In the genomic region with DNA sequence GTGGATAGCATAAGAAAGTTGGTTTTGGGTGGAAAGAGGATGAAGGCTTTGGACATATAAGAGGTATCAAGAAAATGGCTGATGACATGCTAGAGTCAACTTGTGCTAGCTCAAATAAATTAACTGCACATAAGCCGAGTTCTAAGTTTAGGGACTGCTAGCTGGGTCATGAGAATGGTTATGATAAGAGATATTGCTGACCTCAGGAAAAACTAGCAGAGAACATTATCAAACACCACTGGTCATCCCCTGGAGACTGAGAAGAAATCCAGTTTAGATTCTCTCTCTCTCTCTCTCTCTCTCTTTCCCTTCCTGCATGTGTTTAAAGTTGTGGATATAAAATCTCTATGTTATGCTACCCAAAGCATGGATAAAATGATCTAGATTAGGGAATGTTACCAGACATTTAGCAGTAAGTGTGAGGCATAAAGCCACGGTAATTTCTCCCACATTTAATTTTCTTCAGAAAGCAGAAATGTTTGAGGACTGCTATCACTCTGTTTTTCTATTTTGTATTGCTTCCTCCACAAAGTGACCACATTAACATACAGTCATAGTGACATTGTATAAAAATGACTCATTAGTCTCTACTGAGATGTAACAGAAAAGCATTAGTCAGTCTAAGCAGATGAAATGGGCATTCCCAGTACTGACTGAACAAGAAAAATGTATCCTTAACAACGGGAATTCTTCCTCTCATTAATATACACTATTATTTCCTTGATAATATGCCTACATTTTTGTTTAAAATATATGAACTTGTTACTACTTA, we compare ENCODE assay signal across 21 mouse cellular contexts.
DNase-seq lines count a peak whose midpoint lies in the region; TF ChIP-seq lines count a peak whose summit lies in the region.
"Had no signal": no experiment of that assay in that cellular context is flagged by ENCODE, and none has a peak within 500 bp of the region (broad histone marks: within the 10 kb centered on the region; RNA-seq: fewer than 3 reads in every experiment).

No protein-coding gene starts in this region.

- no peak for TF ChIP-seq POLR2A in CH12.LX (IDR thresholded peaks at IDR 0.05; ENCODE audit: low read depth, low read length)

- TF ChIP-seq EP300 in CH12.LX (IDR thresholded peaks at IDR 0.05; ENCODE audit: low read length), result peak; percentile 67

- H3K4me3 ChIP-seq in CH12.LX (replicated peaks in 1 of 3; ENCODE audit: low read depth in 2 of 3, low read length in 2 of 3, poor library complexity in 1 of 3), result no peak overlapping the region

- no peak for TF ChIP-seq CTCF in CH12.LX (conservative IDR thresholded peaks at IDR 0.05 in 1 of 2, IDR thresholded peaks at IDR 0.05 in 1 of 2; ENCODE audit: low read depth in 2 of 2, low read length in 2 of 2)

- H3K9ac ChIP-seq in CH12.LX (ENCODE audit: insufficient read depth, low read depth), result no peak overlapping the region

- no peak for TF ChIP-seq RAD21 in CH12.LX (IDR thresholded peaks at IDR 0.05; ENCODE audit: low read depth, low read length)

- no peaks in the 10 kb centered on the region for H3K79me2 ChIP-seq in CH12.LX (replicated peaks; ENCODE audit: control insufficient read depth, extremely low read depth, insufficient read depth, poor library complexity, severe bottlenecking)

- H3K4me2 ChIP-seq in CH12.LX (ENCODE audit: insufficient read depth, low read depth, poor library complexity, severe bottlenecking), result no peak overlapping the region

- H3K4me1 ChIP-seq in CH12.LX (ENCODE audit: control insufficient read depth in 1 of 2, insufficient read depth in 2 of 2), result peaks cover 2 to 7% of the 10 kb centered on the region in 2 experiments; a peak in 2 of 4 replicates

- no peaks in the 10 kb centered on the region for H3K27me3 ChIP-seq in CH12.LX (replicated peaks)
- H3K27me3 ChIP-seq: Patski had no signal

- dilution Hi-C loops in CH12.LX (cut with MboI; ENCODE audit: extremely low pct_ligation_motif_present, extremely low pct_unique_long_range_greater_than_20kb, low sequenced_read_pairs), result no loop called here

- H3K36me3 ChIP-seq in CH12.LX (replicated peaks in 1 of 2; ENCODE audit: control insufficient read depth in 1 of 2, insufficient read depth in 1 of 2, low read length in 1 of 2), result no peaks in the 10 kb centered on the region
- H3K36me3 ChIP-seq: G1E had no signal

- no peaks in the 10 kb centered on the region for H3K9me3 ChIP-seq in CH12.LX (replicated peaks; ENCODE audit: low read length)
- H3K9me3 ChIP-seq: G1E had no signal

- in situ Hi-C loops in CH12.LX (cut with MboI; ENCODE audit: low pct_ligation_motif_present, low pct_unique_long_range_greater_than_20kb, low sequenced_read_pairs), result no loop called here

- DNase-seq in 3T3-L1 (ENCODE audit: low read depth, low spot score) (peak; percentile 40), CH12.LX (ENCODE audit: extremely low read depth) (no peak)
- peak; percentile 56 for DNase-seq in Muller cell, postnatal 12 days (ENCODE audit: inconsistent ontology term)
- DNase-seq in retina, embryonic 14.5 days (ENCODE audit: low spot score), result no peak
- DNase-seq in gastrocnemius, postnatal 10 days, result no peak
- no peak for DNase-seq in left cerebral cortex, adult 18-20 months (ENCODE audit: low spot score in 2 of 2)
- DNase-seq: adrenal gland, adult 2 months; adrenal gland, adult 8-10 months; adrenal gland, postnatal 10 days; adrenal gland, postnatal 14 days; adrenal gland, postnatal 25 days; adrenal gland, postnatal 36 days; B cell, adult 2 months; cerebellum, adult 11 months; cerebellum, adult 11-12 months; cerebellum, adult 18-20 months; cerebellum, adult 2 months; cerebellum, adult 8-10 months; cerebellum, adult 9-10 months had no signal

- no peak overlapping the region for H3K27ac ChIP-seq in CH12.LX (ENCODE audit: insufficient read depth, low read depth)

TF ChIP-seq in CH12.LX, 34 proteins besides CTCF, POLR2A, EP300 and RAD21:
- TF ChIP-seq JUN (IDR thresholded peaks at IDR 0.05; ENCODE audit: insufficient read depth, low read depth, low read length) (0 out of 2 replicates have a peak, but pooled peaks have one; percentile 16), IRF4 (IDR thresholded peaks at IDR 0.05; ENCODE audit: low read depth, low read length) (peak; percentile 34; the same call in 1 of the 2 replicates), MAFK (IDR thresholded peaks at IDR 0.05; ENCODE audit: insufficient replicate concordance, low read length) (peak; percentile 92), ZKSCAN1 (IDR thresholded peaks at IDR 0.05; ENCODE audit: borderline replicate concordance, low read depth, low read length) (no peak)
TF ChIP-seq in CH12.LX: peak in this region for 3.

Comparison
In these comparisons a context has a peak if more than half of its experiments do, and no peak if none do; other contexts are left out.
1. DNase-seq: peak in 3T3-L1 (single experiment) and Muller cell, postnatal 12 days (single experiment); none in CH12.LX (single experiment), retina, embryonic 14.5 days (single experiment), gastrocnemius, postnatal 10 days (single experiment) and left cerebral cortex, adult 18-20 months (0 of 2).